Mouse (Mus musculus) ES-Bruce4 (cell line): ENCODE data around the gene Myo1d. TPM values are rescaled to one million over a fixed set of nuclear protein-coding genes. Genes with fewer than 3 reads are reported as not detected.

ENCODE experiments used
- H3K27ac ChIP-seq: 2 replicates; pipeline ENCODE4 v1.5.1; 2012; ENCODE audit warnings: low read length, inconsistent platforms; ENCODE audit not compliant: insufficient read depth
- H3K27me3 ChIP-seq: 2 replicates; pipeline ENCODE4 v1.6.1; 2012; ENCODE audit warnings: mild to moderate bottlenecking, low read length, inconsistent platforms; ENCODE audit not compliant: control insufficient read depth, poor library complexity, insufficient read depth, severe bottlenecking
- H3K36me3 ChIP-seq: 2 replicates; pipeline ENCODE4 v1.6.1; 2012; ENCODE audit warnings: inconsistent platforms, mild to moderate bottlenecking, low read length, moderate library complexity; ENCODE audit not compliant: control insufficient read depth, poor library complexity, insufficient read depth, severe bottlenecking
- H3K4me1 ChIP-seq: one replicate; pipeline ENCODE4 v1.8.1; 2011; ENCODE audit warnings: low read length; ENCODE audit not compliant: control insufficient read depth, insufficient read depth
- H3K4me3 ChIP-seq: 2 replicates; pipeline ENCODE4 v1.5.1; 2011; ENCODE audit warnings: low read depth, mild to moderate bottlenecking, low read length
- H3K9ac ChIP-seq: 2 replicates; pipeline ENCODE4 v1.6.1; 2012; ENCODE audit warnings: low read depth, mild to moderate bottlenecking, inconsistent platforms; ENCODE audit not compliant: poor library complexity, severe bottlenecking
- H3K9me3 ChIP-seq: replicated peaks from 2 replicates; pipeline ENCODE4 v1.6.1; 2012; ENCODE audit warnings: mild to moderate bottlenecking, low read length, inconsistent platforms; ENCODE audit not compliant: control insufficient read depth, poor library complexity, insufficient read depth, severe bottlenecking
- CTCF ChIP-seq: IDR thresholded peaks from one replicate; pipeline ENCODE4 v1.8.1; 2011; ENCODE audit warnings: low read depth, low read length
- EP300 ChIP-seq: IDR thresholded peaks from 2 replicates; pipeline ENCODE4 v1.6.1; 2011; ENCODE audit warnings: low read depth, low read length; ENCODE audit not compliant: insufficient read depth
- POLR2A ChIP-seq: IDR thresholded peaks from one replicate; pipeline ENCODE4 v1.8.1; 2011; ENCODE audit warnings: low read length; ENCODE audit not compliant: insufficient read depth
- polyA plus RNA-seq: library from polyadenylated mRNA; stranded (reverse); fragments of >200 nt; gene quantifications from 2 replicates; pipeline ENCODE4 v1.2.4, GENCODE M21; 2011; ENCODE audit warnings: low read depth; ENCODE audit not compliant: missing spikeins, insufficient read depth, insufficient read length

Myo1d gene
- polyA plus RNA-seq, 1 experiment, result 6.6 TPM

GRCm38 (mm10) chr11:80795431-80795830, 15.6 kb upstream of the Myo1d start:
- no peaks in the 10 kb centered on the region for H3K9me3 ChIP-seq
- no peaks in the 10 kb centered on the region for H3K4me1 ChIP-seq
- no peak for TF ChIP-seq EP300
- no peak for TF ChIP-seq CTCF
- no peak for TF ChIP-seq POLR2A
- H3K9ac ChIP-seq, result no peak overlapping the region
- no peak overlapping the region for H3K4me3 ChIP-seq
- H3K27ac ChIP-seq, result no peak overlapping the region
- H3K36me3 ChIP-seq, result no peaks in the 10 kb centered on the region
- H3K27me3 ChIP-seq, result no peaks in the 10 kb centered on the region

GRCm38 (mm10) chr11:80794290-80794689, 14.5 kb upstream of the Myo1d start:
- Histone ChIP-seq H3K9ac (no peak overlapping the region), H3K4me3 (no peak overlapping the region), H3K27ac (no peak overlapping the region), H3K36me3 (no peaks in the 10 kb centered on the region), H3K9me3 (no peaks in the 10 kb centered on the region), H3K27me3 (no peaks in the 10 kb centered on the region), H3K4me1 (no peaks in the 10 kb centered on the region)
- TF ChIP-seq POLR2A, result no peak

GRCm38 (mm10) chr11:80793386-80793785, 13.6 kb upstream of the Myo1d start:
- Histone ChIP-seq H3K4me1 (no peaks in the 10 kb centered on the region), H3K9me3 (no peaks in the 10 kb centered on the region), H3K9ac (no peak overlapping the region), H3K27me3 (peaks cover 2% of the 10 kb centered on the region; the same call in 1 of the 2 replicates), H3K4me3 (no peak overlapping the region), H3K27ac (no peak overlapping the region), H3K36me3 (no peaks in the 10 kb centered on the region)
- TF ChIP-seq CTCF, result no peak
- no peak for TF ChIP-seq EP300

GRCm38 (mm10) chr11:80791677-80792432, 12.0 kb upstream of the Myo1d start:
- peaks cover 2% of the 10 kb centered on the region; the same call in 1 of the 2 replicates for H3K27me3 ChIP-seq
- TF ChIP-seq POLR2A (no peak), EP300 (no peak), CTCF (no peak)
- H3K4me1 ChIP-seq, result no peaks in the 10 kb centered on the region
- H3K9ac ChIP-seq, result no peak overlapping the region
- no peaks in the 10 kb centered on the region for H3K9me3 ChIP-seq
- H3K27ac ChIP-seq, result no peak overlapping the region
- no peaks in the 10 kb centered on the region for H3K36me3 ChIP-seq
- H3K4me3 ChIP-seq, result no peak overlapping the region

- Histone ChIP-seq H3K27ac (no peak overlapping the region), H3K36me3 (no peaks in the 10 kb centered on the region), H3K4me1 (no peaks in the 10 kb centered on the region), H3K9ac (no peak overlapping the region), H3K9me3 (no peaks in the 10 kb centered on the region), H3K27me3 (peaks cover 4% of the 10 kb centered on the region; the same call in 1 of the 2 replicates), H3K4me3 (no peak overlapping the region)
- TF ChIP-seq EP300 (no peak), POLR2A (no peak), CTCF (no peak)
These were observed 10.6 kb upstream of the Myo1d start for GRCm38 (mm10) chr11:80790413-80790812.

- Histone ChIP-seq H3K4me1 (no peaks in the 10 kb centered on the region), H3K27me3 (peaks cover 4% of the 10 kb centered on the region; the same call in 1 of the 2 replicates), H3K27ac (no peak overlapping the region), H3K36me3 (no peaks in the 10 kb centered on the region), H3K4me3 (no peak overlapping the region), H3K9ac (no peak overlapping the region), H3K9me3 (no peaks in the 10 kb centered on the region)
- TF ChIP-seq EP300, result no peak
These were observed 9.9 kb upstream of the Myo1d start for GRCm38 (mm10) chr11:80789647-80790240.
